Mouse (Mus musculus) liver, adult (tissue): Measurements from ENCODE around the gene Grk1.

Experiments used
- GATA4 ChIP-seq: IDR thresholded peaks from 2 replicates; pipeline ENCODE4 v1.6.1; 2014; ENCODE audit warnings: mild to moderate bottlenecking, low read length; ENCODE audit not compliant: insufficient replicate concordance

Grk1 gene

GRCm38 (mm10) chr8:13413823-13414390 is 9.0 kb downstream of the Grk1 start:
- TF ChIP-seq GATA4: no peak

- TF ChIP-seq GATA4: no peak
Measured at GRCm38 (mm10) chr8:13415879-13416278, 11.0 kb downstream of the Grk1 start.

DNA sequence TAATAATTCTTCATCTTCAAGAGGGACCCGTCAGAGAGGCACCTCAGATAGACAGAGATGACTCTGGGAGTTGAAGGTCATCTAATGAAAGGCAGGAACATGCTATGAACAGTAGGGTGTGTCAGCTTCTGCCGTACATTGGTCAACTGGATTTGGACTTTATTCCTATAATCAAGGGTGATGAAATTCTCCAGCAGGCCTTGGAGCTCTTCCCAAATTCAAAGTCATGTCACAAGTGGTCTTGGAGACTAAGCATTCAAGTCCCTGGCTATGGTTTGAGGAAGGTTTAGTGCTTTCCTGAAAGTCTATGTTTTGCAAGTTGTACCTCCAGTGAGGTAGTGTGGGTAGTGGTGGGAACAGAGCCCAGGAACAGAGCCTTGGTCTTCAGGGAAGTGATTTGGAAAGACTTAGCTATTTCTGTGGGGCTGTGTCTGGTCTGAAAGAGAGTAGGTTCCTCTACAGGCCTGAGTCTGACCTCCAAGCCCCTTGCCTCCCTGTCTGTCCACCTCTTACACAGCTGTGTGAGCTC is 14.3 kb downstream of the Grk1 start:
- TF ChIP-seq GATA4: no peak

DNA sequence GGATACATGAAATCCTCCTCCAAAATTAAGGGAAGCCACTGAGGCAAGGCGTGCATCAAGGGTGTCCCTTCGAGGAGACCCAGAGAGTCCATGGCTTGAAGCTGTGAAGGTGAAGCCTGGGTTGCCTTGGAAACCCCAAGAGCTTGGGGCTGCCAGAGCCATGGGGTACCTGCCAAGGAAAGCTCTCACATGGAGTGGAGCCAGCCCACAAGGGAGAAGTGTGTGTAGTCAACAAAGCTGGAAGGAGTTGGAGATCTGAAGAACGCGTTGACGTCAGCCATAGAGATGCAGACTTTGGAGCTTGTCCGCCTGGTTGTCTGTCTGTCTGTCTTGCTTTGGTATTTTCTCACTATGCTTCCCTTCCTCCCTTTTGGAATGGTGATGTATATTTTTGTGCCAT is 16.1 kb downstream of the Grk1 start:
- no peak for TF ChIP-seq GATA4

- no peak for TF ChIP-seq GATA4
Measured at GRCm38 (mm10) chr8:13427351-13427750, 22.5 kb downstream of the Grk1 start.

GRCm38 (mm10) chr8:13428156-13428555 is 23.3 kb downstream of the Grk1 start:
- TF ChIP-seq GATA4: no peak

DNA sequence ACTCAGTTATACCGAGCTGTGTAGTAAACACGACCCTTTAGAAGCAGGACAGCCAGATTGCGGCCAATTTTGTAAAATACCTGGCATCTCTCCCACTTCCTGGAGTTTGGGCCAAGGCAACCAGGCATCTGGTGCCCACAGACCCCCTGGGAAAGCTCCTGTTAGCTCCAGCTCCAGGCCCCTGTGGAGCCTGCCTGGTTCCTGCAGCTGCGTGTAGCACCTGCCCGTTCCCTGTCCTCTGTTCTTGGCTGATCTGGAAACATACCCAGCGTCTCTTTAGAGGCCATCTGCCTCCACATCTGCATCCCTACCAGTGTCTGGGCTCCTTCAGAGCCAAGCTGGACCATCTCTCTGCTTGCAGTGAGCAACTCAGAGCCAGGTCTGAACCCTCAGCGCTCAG is 25.5 kb downstream of the Grk1 start:
- TF ChIP-seq GATA4: no peak

DNA sequence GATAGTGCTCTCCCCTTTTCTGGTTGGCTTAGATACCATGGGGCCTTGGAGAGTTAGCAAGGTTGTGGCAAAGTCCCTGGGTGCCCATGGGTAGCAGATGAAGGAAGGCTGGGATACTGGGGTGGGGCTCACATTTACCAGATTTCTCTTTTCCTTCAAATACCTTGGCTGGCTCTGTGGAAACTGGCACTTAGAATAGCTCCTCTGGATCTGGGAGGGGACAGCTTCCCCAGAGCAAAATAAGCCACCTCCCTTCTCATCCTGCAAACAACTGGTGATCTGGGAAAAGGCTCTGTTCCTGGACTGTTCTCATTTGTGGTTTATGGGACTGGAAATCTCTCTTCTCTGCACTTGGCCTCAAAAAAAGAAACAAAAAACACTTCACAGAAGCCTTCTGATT is 26.0 kb downstream of the Grk1 start:
- TF ChIP-seq GATA4: no peak

DNA sequence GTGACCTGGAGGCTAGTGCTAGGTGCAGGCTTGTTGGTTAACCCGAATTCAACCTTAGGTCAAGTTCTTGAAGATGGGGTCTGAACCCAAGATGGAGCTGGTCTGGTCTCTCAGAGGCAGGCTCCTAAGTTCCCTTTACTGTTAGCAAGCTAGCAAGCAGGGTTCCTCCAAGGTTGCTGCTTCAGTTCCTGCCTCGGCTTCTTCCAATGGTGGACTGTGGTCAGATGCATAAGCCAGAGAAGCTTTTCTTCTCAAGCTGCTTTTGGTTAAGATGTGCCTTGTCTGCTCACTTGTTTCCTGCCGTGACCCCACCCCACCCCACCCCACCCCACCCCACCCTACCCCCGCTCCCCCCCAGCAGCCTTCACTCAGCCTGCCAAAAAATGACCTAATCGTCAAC is 28.2 kb downstream of the Grk1 start:
- TF ChIP-seq GATA4: no peak

DNA sequence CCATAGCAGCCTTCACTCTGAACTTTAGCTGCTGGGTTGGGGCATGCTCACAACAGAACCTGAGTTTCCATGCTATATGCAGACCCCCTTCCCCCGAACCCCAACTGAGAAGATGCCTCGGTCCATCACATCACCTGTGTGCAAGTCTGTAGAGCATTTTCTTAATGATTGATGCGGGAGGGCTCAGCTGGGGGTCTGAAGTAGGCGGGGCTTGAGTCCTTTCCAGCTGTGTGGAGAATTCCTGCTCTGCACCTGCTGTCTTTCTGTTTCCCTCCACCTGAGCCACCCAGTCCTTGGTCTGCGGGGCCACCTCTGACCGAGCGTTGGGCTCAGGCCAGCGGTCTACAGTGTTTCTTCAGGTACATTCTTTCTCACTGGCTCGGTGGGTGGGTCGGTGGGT is 30.0 kb downstream of the Grk1 start, which contains the start of gene Tmem255b:
Tmem255b (plus strand) TSS at position 301 of the 400 bp plus-strand sequence.
- TF ChIP-seq GATA4: no peak

DNA sequence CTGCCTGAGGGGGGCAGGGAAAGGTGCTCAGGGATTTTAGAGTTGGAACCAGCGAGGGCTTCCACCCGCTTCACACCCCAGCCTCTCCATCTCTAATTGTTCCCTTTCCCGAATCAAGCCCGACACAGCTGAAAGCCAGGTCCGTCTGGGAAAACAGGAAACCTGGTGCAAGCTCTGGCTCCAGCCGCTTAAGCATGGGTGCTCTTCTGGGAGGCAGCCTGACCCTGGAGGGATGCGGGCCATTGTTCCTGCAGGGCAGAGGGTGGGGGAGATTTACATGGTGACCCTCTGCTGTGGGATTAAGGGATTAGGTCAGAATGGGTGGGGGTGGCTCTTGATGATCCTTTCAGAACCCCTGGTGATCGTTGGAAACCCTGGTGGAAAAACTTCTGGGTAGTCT is 31.2 kb downstream of the Grk1 start:
- no peak for TF ChIP-seq GATA4

GRCm38 (mm10) chr8:13437531-13437930 is 32.6 kb downstream of the Grk1 start:
- TF ChIP-seq GATA4: no peak

- TF ChIP-seq GATA4: no peak
Measured at GRCm38 (mm10) chr8:13442152-13442551, 37.3 kb downstream of the Grk1 start.

DNA sequence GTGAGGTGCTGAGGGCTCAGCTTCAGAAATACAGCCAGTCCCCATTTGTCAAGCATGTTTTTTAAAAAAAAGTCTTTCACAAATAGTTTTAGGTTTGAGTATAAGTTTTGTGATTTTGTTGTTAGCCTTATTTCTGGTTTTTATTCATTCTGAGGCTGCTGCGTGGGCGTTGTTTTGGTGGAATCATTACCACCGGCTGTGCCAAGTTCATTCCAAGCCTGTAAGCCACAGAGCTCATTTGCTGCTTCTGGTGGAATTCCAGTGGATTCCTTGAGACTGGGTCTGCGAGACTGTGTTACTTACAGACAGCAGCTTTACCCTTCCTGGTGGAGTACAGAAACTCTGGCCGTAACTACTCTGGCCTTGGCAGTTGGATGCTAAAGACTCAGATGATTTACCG is 41.6 kb downstream of the Grk1 start:
- TF ChIP-seq GATA4: no peak

DNA sequence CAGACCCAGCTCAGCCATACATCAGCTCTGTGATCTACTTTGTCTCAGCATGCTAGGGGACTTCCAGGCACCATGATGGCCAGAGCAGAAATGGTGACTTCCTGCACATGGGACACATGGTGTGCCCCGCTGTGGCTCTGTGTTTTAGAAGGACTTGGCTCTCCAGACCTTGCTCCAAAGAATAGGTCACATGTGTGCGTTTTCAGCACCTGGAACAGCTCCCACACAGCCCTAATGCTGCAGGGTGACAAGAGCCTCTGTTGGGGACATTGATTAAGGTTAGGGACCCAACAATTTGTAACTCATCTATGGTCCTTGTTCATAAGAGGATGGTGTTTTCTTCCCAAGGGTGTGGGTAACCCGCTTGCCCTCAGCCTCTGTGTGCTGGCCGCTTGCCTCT is 43.3 kb downstream of the Grk1 start:
- no peak for TF ChIP-seq GATA4

- no peak for TF ChIP-seq GATA4
Measured at GRCm38 (mm10) chr8:13451747-13452277, 46.9 kb downstream of the Grk1 start.
